Mouse (Mus musculus): ENCODE data around the gene Tfcp2. TPM values are rescaled to one million over a fixed set of nuclear protein-coding genes. Genes with fewer than 3 reads are reported as not detected.

The Tfcp2 gene
- total and polyA plus RNA-seq, 3 experiments = 5.3 to 7.8 (median 6.8) TPM

GRCm38 (mm10) chr15:100566531-100566930, 14.7 kb upstream of the Tfcp2 start:
- dilution Hi-C loops (cut with MboI; ENCODE audit: extremely low pct_ligation_motif_present, extremely low pct_unique_long_range_greater_than_20kb, low sequenced_read_pairs) (no loop called here), in situ Hi-C loops (cut with MboI; ENCODE audit: low pct_ligation_motif_present, low pct_unique_long_range_greater_than_20kb, low sequenced_read_pairs) (no loop called here)
- H3K9me3 ChIP-seq (replicated peaks; ENCODE audit: low read length) = no peaks in the 10 kb centered on the region
- TF ChIP-seq JUND (conservative IDR thresholded peaks at IDR 0.05; ENCODE audit: low read depth, low read length) (no peak), NELFE (IDR thresholded peaks at IDR 0.05; ENCODE audit: low read depth, low read length) (no peak), PAX5 (IDR thresholded peaks at IDR 0.05; ENCODE audit: low read length) (no peak), HCFC1 (IDR thresholded peaks at IDR 0.05; ENCODE audit: low read depth, low read length) (no peak), BHLHE40 (IDR thresholded peaks at IDR 0.05; ENCODE audit: low read depth, low read length) (no peak), ZMIZ1 (IDR thresholded peaks at IDR 0.05; ENCODE audit: low read depth, low read length) (no peak), MEF2A (IDR thresholded peaks at IDR 0.05; ENCODE audit: borderline replicate concordance, low read depth, low read length) (no peak), POLR2A (IDR thresholded peaks at IDR 0.05; ENCODE audit: low read depth, low read length) (no peak), USF2 (conservative IDR thresholded peaks at IDR 0.05; ENCODE audit: low read depth, low read length) (no peak), TBP (conservative IDR thresholded peaks at IDR 0.05; ENCODE audit: low read depth, low read length) (no peak), E2F4 (IDR thresholded peaks at IDR 0.05; ENCODE audit: insufficient replicate concordance, low read depth, low read length) (no peak), GABPA (IDR thresholded peaks at IDR 0.05; ENCODE audit: insufficient replicate concordance, low read depth, low read length) (no peak), ZNF384 (IDR thresholded peaks at IDR 0.05; ENCODE audit: low read depth, low read length) (no peak), MAX (IDR thresholded peaks at IDR 0.05; ENCODE audit: low read length) (no peak), CTCF (conservative IDR thresholded peaks at IDR 0.05 in 1 of 2, IDR thresholded peaks at IDR 0.05 in 1 of 2; ENCODE audit: low read depth in 2 of 2, low read length in 2 of 2) (no peak), KAT2A (IDR thresholded peaks at IDR 0.05; ENCODE audit: insufficient replicate concordance, low read length) (no peak)
- no peaks in the 10 kb centered on the region for H3K36me3 ChIP-seq (replicated peaks in 1 of 2; ENCODE audit: control insufficient read depth in 1 of 2, insufficient read depth in 1 of 2, low read length in 1 of 2)
- H3K9ac ChIP-seq (ENCODE audit: insufficient read depth, low read depth) = no peak overlapping the region
- H3K27me3 ChIP-seq (replicated peaks) = peaks cover 14% of the 10 kb centered on the region
- no peak overlapping the region for H3K4me3 ChIP-seq (replicated peaks in 1 of 3; ENCODE audit: low read depth in 2 of 3, low read length in 2 of 3, poor library complexity in 1 of 3)
- H3K79me2 ChIP-seq (replicated peaks; ENCODE audit: control insufficient read depth, extremely low read depth, insufficient read depth, poor library complexity, severe bottlenecking) = no peaks in the 10 kb centered on the region
- DNase-seq (ENCODE audit: extremely low read depth) = no peak
- no peak overlapping the region for H3K4me2 ChIP-seq (ENCODE audit: insufficient read depth, low read depth, poor library complexity, severe bottlenecking)
- no peak overlapping the region for H3K27ac ChIP-seq (ENCODE audit: insufficient read depth, low read depth)
- no peaks in the 10 kb centered on the region for H3K4me1 ChIP-seq (ENCODE audit: control insufficient read depth in 1 of 2, insufficient read depth in 2 of 2)

- H3K27me3 ChIP-seq (replicated peaks) = peaks cover 10% of the 10 kb centered on the region
- H3K9ac ChIP-seq (ENCODE audit: insufficient read depth, low read depth) = no peak overlapping the region
- H3K36me3 ChIP-seq (replicated peaks in 1 of 2; ENCODE audit: control insufficient read depth in 1 of 2, insufficient read depth in 1 of 2, low read length in 1 of 2) = no peaks in the 10 kb centered on the region
- peaks cover 6% of the 10 kb centered on the region for H3K9me3 ChIP-seq (replicated peaks; ENCODE audit: low read length)
- no peaks in the 10 kb centered on the region for H3K79me2 ChIP-seq (replicated peaks; ENCODE audit: control insufficient read depth, extremely low read depth, insufficient read depth, poor library complexity, severe bottlenecking)
- DNase-seq (ENCODE audit: extremely low read depth) = no peak
- no peak for TF ChIP-seq KAT2A (IDR thresholded peaks at IDR 0.05; ENCODE audit: insufficient replicate concordance, low read length)
- TF ChIP-seq MAZ (IDR thresholded peaks at IDR 0.05; ENCODE audit: low read depth, low read length) = no peak
- TF ChIP-seq CHD2 (IDR thresholded peaks at IDR 0.05; ENCODE audit: low read length) = no peak
- TF ChIP-seq CHD1 (IDR thresholded peaks at IDR 0.05; ENCODE audit: low read depth, low read length) = no peak
- TF ChIP-seq MAX (IDR thresholded peaks at IDR 0.05; ENCODE audit: low read length) = no peak
- TF ChIP-seq MXI1 (IDR thresholded peaks at IDR 0.05; ENCODE audit: low read depth, low read length) = no peak
- no peak for TF ChIP-seq POLR2A (IDR thresholded peaks at IDR 0.05; ENCODE audit: low read depth, low read length)
- no peak for TF ChIP-seq PAX5 (IDR thresholded peaks at IDR 0.05; ENCODE audit: low read length)
- TF ChIP-seq MYC (IDR thresholded peaks at IDR 0.05; ENCODE audit: low read depth, low read length) = no peak
- TF ChIP-seq IRF4 (IDR thresholded peaks at IDR 0.05; ENCODE audit: low read depth, low read length) = no peak
- H3K27ac ChIP-seq (ENCODE audit: insufficient read depth, low read depth) = no peak overlapping the region
- dilution Hi-C loops (cut with MboI; ENCODE audit: extremely low pct_ligation_motif_present, extremely low pct_unique_long_range_greater_than_20kb, low sequenced_read_pairs) (no loop called here), in situ Hi-C loops (cut with MboI; ENCODE audit: low pct_ligation_motif_present, low pct_unique_long_range_greater_than_20kb, low sequenced_read_pairs) (no loop called here)
- H3K4me3 ChIP-seq (replicated peaks in 1 of 3; ENCODE audit: low read depth in 2 of 3, low read length in 2 of 3, poor library complexity in 1 of 3) = no peak overlapping the region
- no peak overlapping the region for H3K4me2 ChIP-seq (ENCODE audit: insufficient read depth, low read depth, poor library complexity, severe bottlenecking)
- no peaks in the 10 kb centered on the region for H3K4me1 ChIP-seq (ENCODE audit: control insufficient read depth in 1 of 2, insufficient read depth in 2 of 2)
These were observed 6.1 kb upstream of the Tfcp2 start for GRCm38 (mm10) chr15:100557705-100558433.
